Mouse (Mus musculus): ENCODE measurements at regions not wholly inside any gene's neighbourhood (a gene's known extent, or its start where the extent isn't known, plus 50 kb on each side); places are given as distances from the start of the nearest gene placed in this dataset.
A peak's percentile ranks its signal among the peaks of the same experiment; 100 is the strongest.

DNA sequence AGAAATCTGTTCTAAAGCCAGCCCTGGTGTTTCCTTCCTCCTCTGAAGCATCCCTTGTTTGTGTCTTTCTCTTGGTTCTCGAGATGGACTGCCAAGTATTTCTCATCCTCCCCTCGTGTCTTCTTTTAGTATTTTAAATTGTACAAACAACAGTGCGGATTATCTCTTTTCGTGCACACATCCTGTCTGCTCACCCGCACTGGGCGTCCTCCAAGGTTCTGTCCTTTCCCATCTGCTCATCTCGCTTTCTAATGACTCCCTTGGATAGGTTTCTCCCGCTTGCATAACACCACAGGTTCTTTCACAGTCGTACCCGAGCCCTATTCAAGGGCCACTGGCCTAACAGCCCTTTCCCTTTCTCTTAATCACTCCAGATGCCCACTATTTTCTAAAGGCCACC lies 428.7 kb upstream of the Jarid2 start:
- Histone ChIP-seq H3K27ac (peak overlapping the region; percentile 89), H3K4me3 (no peak overlapping the region)
- intact Hi-C loops (cut with DNase I): loop anchor here (5.0 to 10.0 kb wide), 3 partner anchors 242 to 534 kb away; no protein-coding TSS in a partner anchor
- no peak for TF ChIP-seq CTCF (IDR thresholded peaks at IDR 0.05)
- DNase-seq: peak; percentile 56

DNA sequence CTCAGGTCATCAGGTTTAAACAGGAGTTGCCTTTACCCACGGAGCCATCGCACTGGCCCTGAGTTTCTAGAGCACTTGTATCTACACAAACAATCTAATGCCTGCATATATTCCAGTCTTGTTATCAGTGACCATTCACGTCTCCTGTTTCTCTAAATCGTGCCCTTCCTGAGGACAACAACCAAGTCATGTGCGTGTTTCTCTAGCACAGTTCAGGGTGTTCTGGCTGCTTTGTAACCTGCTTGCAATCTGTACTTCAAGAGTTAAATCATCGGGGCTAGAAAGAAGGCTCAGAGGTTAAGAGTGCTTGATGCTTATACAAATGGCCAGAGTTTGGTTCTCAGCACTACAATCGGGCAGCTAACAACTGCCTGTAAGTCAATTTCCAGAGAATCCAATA lies 428.1 kb upstream of the Jarid2 start:
- intact Hi-C loops (cut with DNase I): loop anchor here (5.0 to 10.0 kb wide), 3 partner anchors 241 to 534 kb away; no protein-coding TSS in a partner anchor

DNA sequence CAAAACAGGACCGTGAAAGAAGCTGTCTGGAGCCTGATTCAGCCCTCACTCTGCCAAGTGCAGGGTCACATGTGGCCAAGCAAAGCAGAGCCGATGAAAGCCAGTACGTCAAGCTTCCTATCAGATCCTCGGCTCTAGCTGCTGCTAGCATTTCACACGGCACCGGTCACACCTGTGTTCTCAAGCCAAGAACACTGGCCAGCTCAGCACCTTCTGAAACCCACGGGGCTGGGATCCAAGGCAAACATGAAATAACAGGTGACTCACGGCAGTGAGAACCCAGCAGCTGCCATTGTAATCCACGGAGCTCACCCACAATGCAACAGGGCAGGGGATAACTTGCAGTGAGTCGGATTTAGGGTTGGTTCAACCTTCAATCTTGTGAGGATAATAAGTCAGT lies 427.3 kb upstream of the Jarid2 start:
- intact Hi-C loops (cut with DNase I): loop anchor here (5.0 to 10.0 kb wide), 3 partner anchors 240 to 533 kb away; no protein-coding TSS in a partner anchor
- Histone ChIP-seq H3K27ac (peak overlapping the region; percentile 89), H3K4me3 (peak overlapping the region; percentile 45)
- no peak for TF ChIP-seq CTCF (IDR thresholded peaks at IDR 0.05)
- DNase-seq: peak; percentile 91

More for the DNA sequence above, 428.1 kb upstream of the Jarid2 start:
- DNase-seq: no peak
- no peak for TF ChIP-seq CTCF (IDR thresholded peaks at IDR 0.05)
- Histone ChIP-seq H3K27ac (peak overlapping the region; percentile 89), H3K4me3 (no peak overlapping the region)

DNA sequence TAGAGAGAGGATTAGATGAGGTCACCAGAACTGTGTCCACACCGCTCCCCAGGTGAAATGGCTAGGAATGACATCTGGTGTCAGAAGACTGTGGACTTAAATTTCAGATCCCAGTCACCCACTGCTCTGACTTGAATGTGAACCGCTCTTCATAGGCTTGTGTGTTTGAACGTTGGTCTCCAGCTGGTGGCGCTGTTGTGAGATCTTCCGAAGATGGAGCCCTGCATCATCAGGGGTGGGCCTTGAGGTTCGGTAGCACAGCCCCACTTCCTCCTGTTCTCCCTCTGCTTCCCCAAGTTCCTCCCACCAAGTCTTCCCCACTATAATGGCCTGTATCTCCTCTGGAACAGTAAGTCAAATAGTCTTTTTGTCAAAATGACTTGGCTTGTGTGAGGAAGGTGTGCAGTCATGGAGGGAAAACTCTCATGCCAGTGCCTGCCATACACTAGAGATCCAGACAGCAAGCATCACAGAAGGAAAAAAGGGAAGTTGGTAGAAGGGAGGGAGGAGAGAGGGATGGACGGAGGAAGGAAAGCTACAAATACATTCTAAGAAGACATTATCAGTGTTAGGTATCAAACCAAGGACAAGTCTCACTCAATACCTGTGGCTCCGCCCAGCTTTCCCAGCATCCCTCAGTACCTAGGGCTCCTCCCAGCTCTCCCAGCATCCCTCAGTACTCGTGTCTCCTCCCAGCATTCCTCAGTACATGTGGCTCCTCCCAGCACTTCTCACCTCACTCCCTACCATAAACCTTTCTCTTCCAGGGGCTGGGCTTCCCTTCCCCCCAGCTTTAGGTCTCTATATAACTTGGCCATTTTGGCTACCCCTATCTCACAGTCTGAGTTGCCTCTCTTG lies 423.9 kb upstream of the Jarid2 start:
- peak; percentile 46 for DNase-seq
- H3K27ac ChIP-seq: peak overlapping the region; percentile 95
- TF ChIP-seq CTCF (IDR thresholded peaks at IDR 0.05): peak; percentile 28; the same call in 1 of the 2 replicates
- H3K4me3 ChIP-seq: no peak overlapping the region
- intact Hi-C loops (cut with DNase I): loop anchor here (5.0 to 10.0 kb wide), 2 partner anchors 102 to 529 kb away; no protein-coding TSS in a partner anchor

DNA sequence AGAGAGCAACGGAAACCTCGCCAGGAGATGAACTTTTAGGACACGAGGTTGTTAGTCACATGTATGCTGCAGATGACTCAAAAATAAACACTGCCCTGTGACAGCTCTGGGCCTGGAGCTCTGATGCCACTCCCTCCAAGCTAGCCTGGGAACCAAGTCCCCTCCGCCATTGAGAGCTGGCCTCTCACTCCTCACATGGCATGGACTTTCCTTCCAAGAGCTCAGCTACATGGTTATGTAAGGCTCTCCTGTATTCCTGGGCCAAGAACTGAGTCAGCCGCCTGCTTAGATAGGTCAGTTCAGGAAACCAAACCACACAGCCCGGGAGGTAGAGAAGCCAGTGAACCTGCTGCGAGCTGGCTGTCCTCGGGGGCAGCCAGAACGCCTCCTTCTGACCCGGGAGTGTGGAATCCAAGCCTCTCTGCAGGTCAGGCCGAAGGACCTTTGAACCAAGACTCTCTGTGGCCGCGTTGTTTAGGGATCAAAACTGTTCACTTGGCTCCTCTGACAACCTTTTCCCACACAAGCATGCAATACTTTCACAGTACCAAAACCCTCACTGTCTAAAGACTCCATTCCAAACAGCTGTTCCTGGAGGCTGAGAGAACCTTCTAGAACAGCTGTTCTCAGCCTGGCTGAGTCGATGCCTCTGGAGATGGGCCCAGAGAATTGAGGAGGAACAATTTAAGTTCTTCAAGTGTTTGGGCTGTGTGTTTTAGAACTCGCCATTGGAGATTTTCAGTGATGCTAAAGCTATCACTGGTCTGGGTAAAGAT lies 422.8 kb upstream of the Jarid2 start:
- intact Hi-C loops (cut with DNase I): loop anchor here (1.0 to 10.0 kb wide), 4 partner anchors 78 to 528 kb away; no protein-coding TSS in a partner anchor
- peak overlapping the region; percentile 29 for H3K4me3 ChIP-seq
- H3K27ac ChIP-seq: peak overlapping the region; percentile 95
- no peak for TF ChIP-seq CTCF (IDR thresholded peaks at IDR 0.05)
- DNase-seq: peak; percentile 91

DNA sequence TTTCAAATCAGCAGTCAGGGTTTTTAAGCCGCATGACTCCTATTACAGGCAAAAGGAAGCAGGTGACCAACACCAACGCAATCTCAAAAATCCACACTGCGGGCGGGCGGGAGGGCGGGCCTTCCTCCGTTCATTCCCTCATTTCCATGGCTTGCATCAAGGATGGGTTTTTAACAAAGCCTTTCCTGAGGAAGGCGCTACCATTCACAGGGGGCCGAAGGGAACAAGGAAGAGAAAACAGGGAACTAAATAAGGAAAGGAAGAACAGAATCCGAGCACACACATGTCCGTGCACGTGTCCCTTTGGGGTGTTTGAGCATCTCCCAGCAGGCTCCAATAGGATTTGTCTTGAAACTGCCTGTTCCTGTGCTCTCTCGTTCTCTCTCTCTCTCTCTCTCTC lies 421.0 kb upstream of the Jarid2 start:
- no peak for TF ChIP-seq CTCF (IDR thresholded peaks at IDR 0.05)
- no peak overlapping the region for H3K4me3 ChIP-seq
- no peak overlapping the region for H3K27ac ChIP-seq
- DNase-seq: no peak
- intact Hi-C loops (cut with DNase I): loop anchor here (5.0 to 10.0 kb wide), 2 partner anchors 99 to 527 kb away; no protein-coding TSS in a partner anchor

DNA sequence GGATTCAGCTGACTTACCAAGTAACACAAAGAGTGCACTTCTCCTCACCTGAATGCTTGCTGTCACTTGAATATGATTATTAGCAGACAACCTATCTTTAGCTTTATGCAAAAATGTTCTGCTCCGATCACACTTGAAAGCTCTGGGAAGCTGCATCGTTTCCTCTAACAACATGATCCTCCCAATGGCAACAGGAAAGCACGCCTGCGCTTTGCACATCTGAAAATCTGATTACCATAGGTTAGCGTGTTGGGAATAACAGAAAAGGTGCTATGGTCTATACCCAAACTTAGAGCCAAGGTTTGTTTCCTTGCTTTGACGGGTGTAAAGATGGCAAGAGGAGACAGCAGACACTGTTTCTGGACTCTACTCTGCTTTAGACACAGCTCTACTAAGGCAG lies 417.0 kb upstream of the Jarid2 start:
- no peak for TF ChIP-seq CTCF (IDR thresholded peaks at IDR 0.05)
- Histone ChIP-seq H3K27ac (peak overlapping the region; percentile 59), H3K4me3 (no peak overlapping the region)
- no peak for DNase-seq
- intact Hi-C loops (cut with DNase I): no loop called here

DNA sequence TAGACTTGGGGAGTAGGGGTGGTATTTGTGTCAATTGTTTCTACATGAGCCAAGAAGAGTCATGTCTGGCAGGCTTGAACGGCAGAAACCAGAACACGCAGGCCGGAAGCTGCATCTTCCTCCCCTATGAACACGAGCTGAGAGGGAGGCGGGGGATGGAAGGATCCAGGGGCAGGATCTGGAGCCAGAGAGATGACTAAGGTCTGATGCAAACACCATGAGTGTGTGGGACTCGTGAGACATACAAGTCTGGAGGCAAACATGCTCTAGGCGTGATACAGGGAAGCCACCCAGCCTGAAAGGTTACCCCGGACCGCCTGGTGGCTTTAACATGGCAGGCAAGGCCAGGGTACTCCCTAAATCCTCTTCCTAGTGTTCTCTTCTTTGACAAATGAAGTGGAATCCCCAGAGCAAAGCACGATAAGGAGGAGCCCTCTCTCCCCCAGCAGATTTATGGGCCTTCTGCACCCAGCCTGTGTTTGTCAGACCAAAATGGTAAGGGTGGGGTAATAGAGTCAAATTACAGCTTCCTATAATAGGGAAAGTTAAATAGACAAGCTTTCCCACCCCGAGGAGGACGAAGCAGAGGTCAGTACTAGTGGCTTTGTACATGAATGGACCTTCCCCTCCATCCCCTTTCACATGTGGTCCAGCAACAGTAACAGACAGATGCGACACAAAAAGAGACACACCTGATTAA lies 412.4 kb upstream of the Jarid2 start:
- intact Hi-C loops (cut with DNase I): no loop called here
- Histone ChIP-seq H3K4me3 (no peak overlapping the region), H3K27ac (peak overlapping the region; percentile 59; the same call in 1 of the 2 replicates)
- no peak for TF ChIP-seq CTCF (IDR thresholded peaks at IDR 0.05)
- DNase-seq: peak; percentile 63

DNA sequence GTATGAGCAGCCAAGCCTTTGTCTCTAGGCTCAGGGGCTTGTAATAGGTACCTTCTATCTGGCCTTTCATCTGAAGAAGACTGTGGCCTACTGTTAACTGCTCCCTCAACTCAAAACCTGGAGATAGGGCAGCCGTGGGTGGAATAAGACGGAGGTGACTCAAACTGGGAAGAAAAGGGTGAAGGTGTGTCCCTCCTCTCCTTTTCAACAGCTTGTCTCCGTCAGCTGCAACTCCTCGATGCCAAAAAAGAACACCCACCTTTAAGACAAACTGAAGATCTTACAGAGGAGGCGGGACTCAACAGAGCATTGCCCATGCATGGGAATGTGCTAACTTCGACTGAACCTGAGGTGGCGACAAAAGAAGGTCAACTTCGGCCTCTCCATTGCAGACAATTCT lies 411.7 kb upstream of the Jarid2 start:
- intact Hi-C loops (cut with DNase I): no loop called here
- no peak for DNase-seq
- Histone ChIP-seq H3K4me3 (no peak overlapping the region), H3K27ac (no peak overlapping the region)
- no peak for TF ChIP-seq CTCF (IDR thresholded peaks at IDR 0.05)

DNA sequence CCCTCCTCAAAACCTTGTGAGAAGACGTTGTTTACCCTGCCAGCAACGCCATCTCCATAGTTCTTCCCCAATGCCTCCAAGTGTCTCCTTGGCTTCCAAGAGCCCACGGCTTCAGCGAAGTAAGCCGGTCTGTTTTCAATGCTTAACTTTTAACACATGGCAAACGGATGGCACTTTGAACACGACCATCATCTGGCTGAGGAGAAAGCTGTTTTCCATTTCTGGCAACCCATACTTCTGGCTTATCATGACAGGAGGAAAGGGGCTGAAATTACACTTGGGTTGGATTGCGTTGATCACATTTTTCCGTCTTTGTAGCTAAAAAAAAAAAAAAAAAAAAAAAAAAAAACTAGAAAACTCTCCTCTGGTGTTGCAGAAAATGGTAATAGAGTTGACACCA lies 410.2 kb upstream of the Jarid2 start:
- no peak overlapping the region for H3K27ac ChIP-seq
- no peak for TF ChIP-seq CTCF (IDR thresholded peaks at IDR 0.05)
- intact Hi-C loops (cut with DNase I): no loop called here

DNA sequence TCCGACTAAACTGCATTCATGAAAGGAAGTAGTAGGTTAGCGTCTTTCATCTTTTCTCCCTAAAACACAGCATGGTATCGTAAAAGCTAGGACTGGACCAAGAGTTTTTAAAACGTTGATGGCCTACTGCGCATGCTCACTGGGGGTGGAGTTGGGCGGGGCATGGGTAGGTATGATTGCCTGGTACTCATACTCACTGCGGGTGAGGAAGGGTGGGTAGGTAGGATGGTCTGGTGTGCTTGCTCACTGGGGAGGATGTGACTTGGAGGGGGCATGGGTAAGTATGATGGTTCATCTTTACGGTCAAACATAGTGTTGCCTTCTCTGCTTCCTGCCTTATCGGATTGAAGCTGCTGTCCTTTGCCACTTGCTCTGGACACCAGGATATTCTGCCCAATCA lies 409.8 kb upstream of the Jarid2 start:
- no peak overlapping the region for H3K4me3 ChIP-seq
- no peak for DNase-seq
- no peak for TF ChIP-seq CTCF (IDR thresholded peaks at IDR 0.05)
- intact Hi-C loops (cut with DNase I): no loop called here
- no peak overlapping the region for H3K27ac ChIP-seq

More for the DNA sequence above, 410.2 kb upstream of the Jarid2 start:
- no peak for DNase-seq
- H3K4me3 ChIP-seq: no peak overlapping the region

DNA sequence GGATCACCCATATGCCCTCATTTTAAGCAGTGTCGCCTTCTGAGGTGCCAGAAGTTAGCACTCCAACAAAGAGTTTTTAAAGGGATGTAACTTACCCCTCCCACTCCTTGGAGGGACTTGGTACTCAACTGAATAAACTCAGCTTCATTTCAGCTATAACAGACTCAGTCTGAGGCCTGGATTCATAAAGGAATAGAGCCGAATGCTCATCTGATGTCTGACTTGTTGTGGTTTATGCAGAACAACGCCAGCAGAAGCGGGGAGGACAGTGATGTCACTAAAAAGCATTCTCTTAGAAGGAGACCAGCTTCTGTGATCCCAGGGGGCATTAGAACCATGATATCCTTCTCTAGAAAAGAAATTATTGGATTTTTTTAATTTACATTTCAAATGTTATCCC lies 409.0 kb upstream of the Jarid2 start:
- H3K4me3 ChIP-seq: no peak overlapping the region
- no peak for TF ChIP-seq CTCF (IDR thresholded peaks at IDR 0.05)
- intact Hi-C loops (cut with DNase I): no loop called here
- no peak for DNase-seq
- no peak overlapping the region for H3K27ac ChIP-seq
